In the genomic region with DNA sequence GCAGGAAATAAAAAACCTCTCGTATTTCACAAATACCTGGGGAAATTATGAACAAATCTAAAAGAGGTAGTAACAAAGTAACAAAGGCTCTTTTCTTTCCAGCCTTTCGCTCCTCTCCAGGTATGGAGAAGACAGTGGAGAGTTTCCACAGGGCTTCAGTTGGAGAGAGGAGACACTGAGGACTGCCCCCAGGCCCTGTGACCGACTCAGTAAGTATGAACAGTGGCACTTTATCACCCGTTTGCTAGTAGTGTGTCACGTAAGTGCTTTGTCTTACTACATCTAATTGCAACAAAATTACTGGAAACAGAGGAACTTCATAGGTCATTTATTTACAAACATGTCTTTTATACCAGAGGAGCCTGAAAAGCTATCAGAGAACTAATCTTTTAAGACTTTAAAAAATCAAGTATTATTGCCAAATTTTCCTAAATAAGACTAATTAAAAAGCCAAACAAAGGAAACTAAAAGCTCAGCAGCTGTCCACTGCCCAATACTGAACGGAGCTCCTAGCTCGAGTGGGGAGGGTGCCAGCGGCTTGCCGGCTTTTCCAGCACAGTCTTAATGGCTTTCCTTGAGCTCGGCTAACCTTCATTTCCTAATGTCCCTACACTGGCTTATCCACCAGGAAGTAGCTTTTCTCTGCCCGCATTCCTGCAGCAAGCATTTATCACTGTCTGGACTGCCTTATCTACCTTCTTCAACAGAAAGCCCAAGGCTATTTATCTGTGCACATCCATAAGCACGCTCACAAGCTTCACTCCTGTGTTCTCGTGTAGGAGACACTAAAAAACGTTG, we compare ENCODE assay signal across 9 mouse cellular contexts. TPM values are rescaled to one million over a fixed set of nuclear protein-coding genes. Genes with fewer than 3 reads are reported as not detected.
DNase-seq lines count a peak whose midpoint lies in the region; ATAC-seq and TF ChIP-seq lines count a peak whose summit lies in the region.
"Had no signal": no experiment of that assay in that cellular context is flagged by ENCODE, and none has a peak within 500 bp of the region (broad histone marks: within the 10 kb centered on the region; RNA-seq: fewer than 3 reads in every experiment).

No protein-coding gene starts in this region.

- H3K4me3 ChIP-seq in kidney, adult 2 months (ENCODE audit: insufficient read depth, low read depth, low read length): peak overlapping the region; percentile 27; the same call in 1 of the 2 replicates
- H3K4me3 ChIP-seq in embryonic facial prominence, embryonic 11.5 days (ENCODE audit: low read depth, low read length): no peak overlapping the region
- H3K4me3 ChIP-seq in limb, embryonic 14.5 days (replicated peaks; ENCODE audit: low read length): peak overlapping the region; percentile 11
- H3K4me3 ChIP-seq in neural tube, embryonic 13.5 days: no peak overlapping the region

- TF ChIP-seq CTCF in kidney, adult 2 months (conservative IDR thresholded peaks at IDR 0.05; ENCODE audit: insufficient read depth, insufficient read length, low read depth, low read length): no peak

- no peak for TF ChIP-seq POLR2A in kidney, adult 2 months (IDR thresholded peaks at IDR 0.05; ENCODE audit: low read depth, low read length)
- peak; percentile 35; the same call in 1 of the 2 replicates for TF ChIP-seq POLR2A in limb, embryonic 14.5 days (IDR thresholded peaks at IDR 0.05; ENCODE audit: borderline replicate concordance, extremely low read depth, insufficient read depth, insufficient read length)

- DNase-seq in kidney, adult 2 months: peak; percentile 31
- DNase-seq in kidney, adult 9 months: no peak
- peak; percentile 46 for DNase-seq in embryonic facial prominence, embryonic 11.5 days (ENCODE audit: low spot score)
- peak; percentile 57 to 62 for DNase-seq in heart, postnatal 10 days
- peak; percentile 71 for DNase-seq in limb, embryonic 14.5 days (ENCODE audit: low spot score)
- DNase-seq in right cerebral cortex, adult 2 months (ENCODE audit: low spot score in 2 of 2): no peak
- DNase-seq in cerebellum, adult 11 months: no peak

- no peaks in the 10 kb centered on the region for H3K9me3 ChIP-seq in embryonic facial prominence, embryonic 11.5 days (replicated peaks; ENCODE audit: control insufficient read depth, low read length)
- H3K9me3 ChIP-seq in limb, embryonic 14.5 days (ENCODE audit: control insufficient read depth, low read length): no peaks in the 10 kb centered on the region
- no peaks in the 10 kb centered on the region for H3K9me3 ChIP-seq in neural tube, embryonic 13.5 days

- H3K4me1 ChIP-seq in kidney, adult 2 months (ENCODE audit: control insufficient read depth, insufficient read depth, low read length): peaks cover 2% of the 10 kb centered on the region; the same call in 1 of the 2 replicates
- H3K4me1 ChIP-seq in embryonic facial prominence, embryonic 11.5 days (ENCODE audit: control insufficient read depth, insufficient read depth, low read length): peaks cover 2% of the 10 kb centered on the region; the same call in 1 of the 2 replicates
- H3K4me1 ChIP-seq in limb, embryonic 14.5 days (ENCODE audit: control insufficient read depth, insufficient read depth, low read length): peaks cover 63% of the 10 kb centered on the region
- H3K4me1 ChIP-seq in neural tube, embryonic 13.5 days (replicated peaks): peaks cover 49% of the 10 kb centered on the region

- intact Hi-C loops in heart, postnatal 10 days (cut with DNase I): loop anchor here (5.0 kb wide), 1 partner anchor 212 kb away; no protein-coding TSS in a partner anchor

- WGBS in kidney, adult 2 months: 36% methylated on average over 14 of the region's 14 CpGs
- WGBS in embryonic facial prominence, embryonic 11.5 days: 24% methylated on average over 14 of the region's 14 CpGs
- 12% methylated on average over 14 of the region's 14 CpGs for WGBS in limb, embryonic 14.5 days
- WGBS in neural tube, embryonic 13.5 days: 24% methylated on average over 14 of the region's 14 CpGs

- no peaks in the 10 kb centered on the region for H3K36me3 ChIP-seq in kidney, adult 2 months (ENCODE audit: control insufficient read depth, insufficient read depth, low read length)
- no peaks in the 10 kb centered on the region for H3K36me3 ChIP-seq in embryonic facial prominence, embryonic 11.5 days (replicated peaks; ENCODE audit: control insufficient read depth, insufficient read depth, low read depth, low read length)
- no peaks in the 10 kb centered on the region for H3K36me3 ChIP-seq in limb, embryonic 14.5 days (ENCODE audit: control insufficient read depth, insufficient read depth, low read length)
- H3K36me3 ChIP-seq in neural tube, embryonic 13.5 days: no peaks in the 10 kb centered on the region

- no peaks in the 10 kb centered on the region for H3K27me3 ChIP-seq in kidney, adult 2 months (replicated peaks; ENCODE audit: control insufficient read depth, insufficient read depth, low read length)
- no peaks in the 10 kb centered on the region for H3K27me3 ChIP-seq in embryonic facial prominence, embryonic 11.5 days (ENCODE audit: control insufficient read depth, insufficient read depth, low read length)
- no peaks in the 10 kb centered on the region for H3K27me3 ChIP-seq in limb, embryonic 14.5 days (ENCODE audit: control insufficient read depth, insufficient read depth, low read length)
- H3K27me3 ChIP-seq in neural tube, embryonic 13.5 days: no peaks in the 10 kb centered on the region

- no peak overlapping the region for H3K4me2 ChIP-seq in embryonic facial prominence, embryonic 11.5 days (ENCODE audit: low read depth, low read length)
- peak overlapping the region; percentile 34 for H3K4me2 ChIP-seq in limb, embryonic 14.5 days (replicated peaks; ENCODE audit: low read depth, low read length, severe bottlenecking)
- peak overlapping the region; percentile 40 for H3K4me2 ChIP-seq in neural tube, embryonic 13.5 days

- peak overlapping the region; percentile 34; the same call in 1 of the 2 replicates for H3K27ac ChIP-seq in kidney, adult 2 months (ENCODE audit: insufficient read depth, low read depth, low read length)
- peak overlapping the region; percentile 42 for H3K27ac ChIP-seq in embryonic facial prominence, embryonic 11.5 days (replicated peaks; ENCODE audit: low read depth, low read length)
- peak overlapping the region; percentile 97 for H3K27ac ChIP-seq in limb, embryonic 14.5 days (replicated peaks; ENCODE audit: low read depth, low read length)
- H3K27ac ChIP-seq in neural tube, embryonic 13.5 days (replicated peaks): peak overlapping the region; percentile 92

- H3K9ac ChIP-seq in embryonic facial prominence, embryonic 11.5 days (replicated peaks; ENCODE audit: low read length): peak overlapping the region; percentile 10
- peak overlapping the region; percentile 49 for H3K9ac ChIP-seq in limb, embryonic 14.5 days (ENCODE audit: low read depth, low read length, severe bottlenecking)
- peak overlapping the region; percentile 59 for H3K9ac ChIP-seq in neural tube, embryonic 13.5 days

- ATAC-seq in embryonic facial prominence, embryonic 11.5 days (replicated peaks; ENCODE audit: insufficient number of reproducible peaks, low FRiP score, low TSS enrichment, low read depth): no peak
- ATAC-seq in limb, embryonic 14.5 days (ENCODE audit: low FRiP score, low read depth): peak; percentile 44
- ATAC-seq in neural tube, embryonic 13.5 days (ENCODE audit: low read depth): no peak

RNA-seq across cellular contexts. Expression of a gene that starts 19.6 kb away (rescaled TPM):
- polyA plus RNA-seq in kidney, adult 2 months (2012; rRNA removed): 2.6 and 2.9 TPM in 2 replicates
- polyA plus RNA-seq in embryonic facial prominence, embryonic 11.5 days (2014; fragmentation: Nextera tagmentation; extraction: Ambion mirVana): 23.7 and 28.1 TPM in 2 replicates
- 1 to 10 TPM; 2.3 to 4.1 TPM for total RNA-seq in heart, postnatal 10 days (2021)
- polyA plus RNA-seq in limb, embryonic 14.5 days (2012; rRNA removed): 44.3 and 48.5 TPM in 2 replicates
- polyA plus RNA-seq in limb, embryonic 14.5 days (2014; fragmentation: Nextera tagmentation; extraction: Ambion mirVana): 41.1 and 50.9 TPM in 2 replicates
- polyA plus RNA-seq in neural tube, embryonic 13.5 days (2015; fragmentation: Nextera tagmentation; extraction: Ambion mirVana): 12.2 and 17.4 TPM in 2 replicates

RNA-seq across cellular contexts. Expression of a gene that starts 34.9 kb away (rescaled TPM):
- 0.11 TPM in 1 of 2 replicates, not detected in the other for polyA plus RNA-seq in kidney, adult 2 months (2012; rRNA removed)
- 0.17 and 0.21 TPM in 2 replicates for polyA plus RNA-seq in embryonic facial prominence, embryonic 11.5 days (2014; fragmentation: Nextera tagmentation; extraction: Ambion mirVana)
- total RNA-seq in heart, postnatal 10 days (2021): 1 to 10 TPM; 3.2 to 3.4 TPM
- polyA plus RNA-seq in limb, embryonic 14.5 days (2012; rRNA removed): 1.4 and 2.8 TPM in 2 replicates
- polyA plus RNA-seq in limb, embryonic 14.5 days (2014; fragmentation: Nextera tagmentation; extraction: Ambion mirVana): 1.1 and 1.3 TPM in 2 replicates
- 0.25 and 0.52 TPM in 2 replicates for polyA plus RNA-seq in neural tube, embryonic 13.5 days (2015; fragmentation: Nextera tagmentation; extraction: Ambion mirVana)
- total RNA-seq: ES-E14 had no signal

RNA-seq across cellular contexts. Expression of a gene that starts 49.4 kb away (rescaled TPM):
- 8.4 and 16.5 TPM in 2 replicates for polyA plus RNA-seq in kidney, adult 2 months (2012; rRNA removed)
- polyA plus RNA-seq in embryonic facial prominence, embryonic 11.5 days (2014; fragmentation: Nextera tagmentation; extraction: Ambion mirVana): 1,816 and 1,902 TPM in 2 replicates
- total RNA-seq in heart, postnatal 10 days (2021): 100 to 1,000 TPM; 192 to 215 TPM
- 3,348 and 4,195 TPM in 2 replicates for polyA plus RNA-seq in limb, embryonic 14.5 days (2012; rRNA removed)
- 2,178 and 2,321 TPM in 2 replicates for polyA plus RNA-seq in limb, embryonic 14.5 days (2014; fragmentation: Nextera tagmentation; extraction: Ambion mirVana)
- polyA plus RNA-seq in neural tube, embryonic 13.5 days (2015; fragmentation: Nextera tagmentation; extraction: Ambion mirVana): 431 and 546 TPM in 2 replicates

Comparison
In these comparisons a context has a peak if more than half of its experiments do, and no peak if none do; other contexts are left out.
1. DNase-seq: peak in kidney, adult 2 months (single experiment), embryonic facial prominence, embryonic 11.5 days (single experiment), heart, postnatal 10 days (2 of 2) and limb, embryonic 14.5 days (single experiment); none in kidney, adult 9 months (single experiment), right cerebral cortex, adult 2 months (0 of 2) and cerebellum, adult 11 months (single experiment).
2. H3K27ac ChIP-seq: peak in every context shown above with its lines; median percentile 97 in limb, embryonic 14.5 days; 92 in neural tube, embryonic 13.5 days; 42 in embryonic facial prominence, embryonic 11.5 days; 34 in kidney, adult 2 months.
3. H3K4me3 ChIP-seq: peak in kidney, adult 2 months (single experiment) and limb, embryonic 14.5 days (single experiment); none in embryonic facial prominence, embryonic 11.5 days (single experiment) and neural tube, embryonic 13.5 days (single experiment).
4. RNA of a gene that starts 49.4 kb away (polyA plus RNA-seq): 2,178 to 4,195 TPM in limb, embryonic 14.5 days, 1,816 to 1,902 TPM in embryonic facial prominence, embryonic 11.5 days and 431 to 546 TPM in neural tube, embryonic 13.5 days; 8.4 to 16.5 TPM in kidney, adult 2 months; every median in the first group is over 10 times any median in the second.
5. Peak in every context shown above with its lines, with median percentiles within 50 percentile points of each other: H3K9ac ChIP-seq.